Mouse (Mus musculus) cerebral cortex, adult 2 months (tissue): ENCODE measurements around the gene Prkd2.

ENCODE experiments used
- WGBS: fragments of 180-500 bp; shearing (Covaris S2); methylation state at CpG from one replicate; pipeline ENCODE4 v1.1.7; 2018; 5-methylcytosine and 5-hydroxymethylcytosine counted together

The Prkd2 gene

DNA sequence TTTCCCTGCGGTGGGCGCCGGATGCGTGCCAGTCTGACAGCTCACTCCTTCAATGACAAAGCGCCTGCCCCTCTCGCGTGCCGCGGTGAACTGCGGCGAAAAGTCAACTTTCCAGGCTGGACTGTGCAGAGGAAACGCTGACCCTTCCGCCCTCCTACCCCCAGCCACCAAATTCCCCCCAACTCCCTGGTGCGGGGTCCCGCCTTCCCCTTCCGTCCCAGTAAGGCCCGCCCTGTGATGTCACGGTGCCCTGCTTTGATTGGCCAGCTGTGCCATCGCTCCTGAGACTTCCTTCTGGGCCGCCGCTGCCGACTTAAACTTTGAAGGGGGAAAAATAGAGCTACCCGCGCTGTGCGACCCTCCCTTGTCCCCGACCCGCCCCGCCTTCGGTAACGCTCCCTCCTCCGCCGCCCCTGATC is at the start of gene Prkd2:
Gene Prkd2, plus strand, starts transcription at position 258 of the 419 bp plus-strand sequence.
- under 1% methylated on average over 32 of the region's 32 CpGs for WGBS

- 95% methylated on average over 19 of the region's 19 CpGs for WGBS
Measured at GRCm38 (mm10) chr7:16793010-16793725, 49.5 kb upstream of the Prkd2 start.

GRCm38 (mm10) chr7:16794886-16795285 is 47.8 kb upstream of the Prkd2 start:
- 95% methylated on average over 5 of the region's 5 CpGs for WGBS

DNA sequence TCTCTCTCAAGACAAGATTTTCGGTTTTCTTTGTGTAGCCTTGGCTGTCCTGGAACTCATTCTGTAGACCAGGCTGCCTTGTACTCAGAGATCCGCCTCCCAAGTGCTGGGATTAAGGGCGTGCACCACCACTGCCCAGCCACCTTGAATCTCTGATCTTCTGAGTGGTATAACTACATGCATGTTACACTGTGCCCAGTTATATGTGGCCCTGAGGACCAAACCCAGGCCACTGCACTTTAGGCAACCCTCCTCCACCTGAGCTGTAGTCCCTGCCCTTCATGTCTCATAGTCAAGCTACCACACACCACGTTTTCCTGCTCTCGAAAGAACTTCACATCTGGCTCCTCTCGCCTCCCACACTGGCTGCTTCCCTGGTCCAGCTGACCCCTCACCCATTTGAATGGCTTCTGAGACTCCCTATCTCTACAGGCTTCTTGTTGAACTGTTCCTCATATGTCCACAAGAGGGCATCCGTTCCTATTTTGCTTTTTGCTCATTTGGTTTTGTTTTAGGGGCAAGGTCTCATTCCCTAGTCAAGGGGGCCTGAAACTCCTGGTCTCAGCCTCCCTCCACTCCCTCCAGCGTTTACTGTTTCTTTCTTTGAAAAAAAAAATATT is 38.2 kb upstream of the Prkd2 start:
- WGBS: 31% methylated on average over 8 of the region's 8 CpGs

- 89% methylated on average over 9 of the region's 9 CpGs for WGBS
Measured at GRCm38 (mm10) chr7:16807936-16808335, 34.8 kb upstream of the Prkd2 start.

- 78% methylated on average over 9 of the region's 9 CpGs for WGBS
Measured at GRCm38 (mm10) chr7:16808647-16809046, 34.1 kb upstream of the Prkd2 start.

- WGBS: 18% methylated on average over 10 of the region's 10 CpGs
Measured at GRCm38 (mm10) chr7:16809739-16810138, 33.0 kb upstream of the Prkd2 start.

DNA sequence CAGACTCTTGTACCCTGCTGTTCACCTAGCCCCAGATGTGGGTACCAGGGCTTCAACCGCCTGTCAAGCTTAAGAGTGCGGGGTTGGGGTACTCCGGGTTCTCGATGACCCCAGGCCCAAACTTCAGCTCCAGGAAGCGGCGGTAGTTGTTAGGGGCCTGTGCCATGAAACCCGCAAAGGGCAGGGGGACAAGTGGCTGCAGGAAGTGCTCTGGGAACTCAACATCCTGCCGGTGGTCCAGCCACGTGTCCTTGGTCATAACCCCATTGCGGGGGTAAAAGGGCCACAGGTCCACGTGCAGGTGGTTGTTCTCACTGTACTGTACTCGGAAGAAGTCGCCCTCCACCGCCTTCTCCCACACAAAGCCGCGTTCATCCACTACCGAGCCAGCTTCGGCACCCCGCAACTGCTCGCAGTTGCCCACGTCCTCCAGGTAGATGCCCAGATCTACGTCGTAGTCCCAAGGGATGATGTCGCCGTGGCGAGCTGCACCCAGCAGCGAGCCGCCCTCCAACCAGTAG is 32.2 kb upstream of the Prkd2 start:
- WGBS: 60% methylated on average over 28 of the region's 28 CpGs

DNA sequence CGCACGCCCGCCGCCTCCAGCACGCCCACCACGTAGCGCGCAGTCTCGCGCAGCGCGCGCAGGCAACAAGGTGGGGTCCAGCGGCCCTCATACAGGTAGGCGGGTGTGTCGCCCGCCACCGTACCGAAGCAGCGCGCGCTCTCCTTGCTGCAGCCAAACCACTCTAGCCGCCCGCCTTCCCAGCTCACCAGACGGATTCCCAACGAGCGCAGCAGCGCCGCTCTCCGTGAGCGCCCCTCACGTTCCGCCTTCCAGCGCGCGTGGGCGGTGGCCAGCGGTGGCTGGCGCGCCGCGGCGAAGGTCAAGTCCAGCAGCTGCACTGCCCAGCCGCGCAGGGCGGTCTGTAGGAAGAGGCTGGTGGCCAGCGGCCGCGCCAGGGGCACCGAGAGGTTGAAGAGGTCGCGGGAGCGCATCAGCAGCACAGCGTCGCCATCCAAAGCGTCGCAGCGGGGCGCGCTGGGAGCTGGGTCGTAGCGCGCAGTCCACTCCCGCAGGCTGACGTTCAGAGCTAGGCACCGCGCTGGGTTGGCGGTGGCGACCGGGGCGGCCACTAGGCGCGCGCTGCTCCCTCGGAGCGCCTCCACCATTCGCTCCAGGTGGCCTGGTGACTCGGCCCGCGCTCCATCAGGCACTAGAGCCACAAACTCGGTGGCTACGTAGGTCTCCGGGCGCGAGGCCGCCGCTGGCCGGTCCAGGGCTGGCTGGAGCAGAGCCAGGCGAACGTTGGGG is 31.6 kb upstream of the Prkd2 start:
- 24% methylated on average over 90 of the region's 90 CpGs for WGBS

DNA sequence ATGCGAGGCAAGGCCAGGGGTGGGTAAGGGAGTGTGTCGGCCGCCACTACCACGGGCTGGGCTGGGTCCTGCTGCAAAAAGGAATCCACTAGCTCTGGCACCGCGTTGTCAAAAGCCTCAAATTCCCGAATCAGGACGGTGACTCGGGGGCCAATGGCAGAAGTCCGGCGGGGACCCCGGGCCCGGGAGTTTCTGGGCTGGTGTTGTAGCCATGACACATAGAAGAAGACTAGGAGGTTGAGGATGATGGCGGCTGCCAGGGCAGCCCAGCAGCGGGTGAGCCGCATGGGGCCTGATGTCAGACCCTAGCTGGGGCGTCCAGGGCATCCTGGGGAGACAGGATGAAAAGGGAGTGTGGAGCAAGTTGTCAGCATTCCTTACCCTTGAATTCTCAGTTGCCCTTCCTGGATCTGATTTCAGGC is 31.0 kb upstream of the Prkd2 start:
- 31% methylated on average over 17 of the region's 17 CpGs for WGBS

DNA sequence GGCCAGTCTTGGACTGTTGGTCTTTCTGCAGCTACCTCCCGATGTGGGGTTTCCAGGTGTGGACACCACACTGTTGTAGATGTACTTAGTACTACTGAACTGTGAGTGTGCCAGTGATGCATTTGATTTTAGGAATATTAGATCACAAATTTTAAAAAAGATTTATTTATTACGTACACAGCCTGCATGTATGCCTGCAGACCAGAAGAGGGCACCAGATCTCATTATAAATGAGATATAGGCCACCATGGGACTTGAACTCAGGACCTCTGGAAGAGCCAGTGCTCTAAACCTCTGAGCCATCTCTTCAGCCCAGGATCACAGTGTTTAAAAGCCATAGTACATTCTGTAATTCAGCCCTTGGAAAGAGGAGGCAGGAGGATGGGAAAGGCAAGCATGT is 30.2 kb upstream of the Prkd2 start:
- 57% methylated on average over 2 of the region's 2 CpGs for WGBS

DNA sequence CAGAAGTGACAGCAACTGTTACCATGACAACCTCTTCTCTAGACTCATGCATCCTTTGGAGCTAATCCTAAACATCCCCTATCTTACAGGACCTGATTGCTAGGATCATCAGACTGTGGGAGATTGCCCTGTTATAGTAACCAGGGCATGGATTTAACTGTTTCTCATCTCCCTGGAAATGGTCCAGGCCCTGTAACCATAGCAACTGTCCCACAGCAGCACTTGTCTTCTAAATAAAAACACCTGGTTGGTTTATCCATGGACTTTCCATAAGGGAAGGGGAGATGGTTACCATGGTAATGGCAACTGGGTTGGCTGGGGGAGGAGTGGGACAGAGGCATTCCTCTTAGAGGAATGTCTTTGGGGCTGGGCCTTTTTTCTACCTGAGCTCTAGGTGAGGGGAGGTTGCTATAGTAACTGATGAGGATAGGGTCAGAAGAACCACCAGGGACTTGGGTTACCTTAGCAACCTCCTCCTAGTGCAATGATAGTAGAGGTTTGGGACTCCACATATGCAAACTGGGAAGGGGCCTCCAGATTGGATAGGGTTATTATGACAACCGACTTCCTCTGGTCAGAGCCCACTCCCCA is 27.3 kb upstream of the Prkd2 start, which contains the start of gene Strn4:
Gene Strn4, plus strand, starts transcription at position 539 of the 591 bp plus-strand sequence.
- 7% methylated on average over 1 of the region's 1 CpGs for WGBS

- 0% methylated on average over 55 of the region's 55 CpGs for WGBS
Measured at GRCm38 (mm10) chr7:16816078-16816474, 26.6 kb upstream of the Prkd2 start.

DNA sequence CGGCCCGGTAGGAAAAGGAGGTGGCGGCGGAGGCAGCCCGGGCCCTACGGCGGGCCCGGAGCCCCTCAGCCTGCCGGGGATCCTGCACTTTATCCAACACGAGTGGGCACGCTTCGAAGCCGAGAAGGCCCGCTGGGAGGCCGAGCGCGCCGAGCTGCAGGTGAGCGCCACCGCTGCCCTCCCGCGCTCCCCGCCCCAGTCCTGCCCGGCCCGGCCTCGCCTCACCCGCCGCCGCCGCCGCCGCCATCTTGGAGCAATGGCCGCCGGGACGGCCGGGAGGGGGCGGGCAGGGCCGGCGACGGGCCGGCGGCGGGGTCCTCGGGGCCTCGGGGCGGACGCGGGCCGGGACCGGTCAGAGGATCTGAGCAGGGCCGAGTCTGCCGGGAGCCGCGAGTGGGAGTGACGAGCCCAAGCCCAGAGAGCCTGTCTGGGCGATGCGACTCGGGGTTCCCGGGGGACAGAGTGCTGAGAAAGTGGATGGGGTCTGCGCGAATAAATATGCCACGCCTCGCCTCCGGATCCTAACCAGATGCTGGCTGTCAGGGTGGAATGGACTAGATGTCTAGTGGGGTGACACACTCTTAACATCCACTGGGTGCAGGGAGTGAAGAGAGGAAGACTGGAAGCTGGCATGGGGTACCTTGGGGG is 26.1 kb upstream of the Prkd2 start, which contains the start of gene Fkrp:
Gene Fkrp, minus strand, starts transcription at position 258 of the 648 bp plus-strand sequence.
- under 1% methylated on average over 64 of the region's 64 CpGs for WGBS

- 15% methylated on average over 3 of the region's 3 CpGs for WGBS
Measured at GRCm38 (mm10) chr7:16817693-16818092, 25.0 kb upstream of the Prkd2 start.

GRCm38 (mm10) chr7:16819794-16820193 is 22.9 kb upstream of the Prkd2 start:
- WGBS: 40% methylated on average over 5 of the region's 5 CpGs

GRCm38 (mm10) chr7:16820271-16820763 is 22.4 kb upstream of the Prkd2 start:
- WGBS: 22% methylated on average over 5 of the region's 5 CpGs

DNA sequence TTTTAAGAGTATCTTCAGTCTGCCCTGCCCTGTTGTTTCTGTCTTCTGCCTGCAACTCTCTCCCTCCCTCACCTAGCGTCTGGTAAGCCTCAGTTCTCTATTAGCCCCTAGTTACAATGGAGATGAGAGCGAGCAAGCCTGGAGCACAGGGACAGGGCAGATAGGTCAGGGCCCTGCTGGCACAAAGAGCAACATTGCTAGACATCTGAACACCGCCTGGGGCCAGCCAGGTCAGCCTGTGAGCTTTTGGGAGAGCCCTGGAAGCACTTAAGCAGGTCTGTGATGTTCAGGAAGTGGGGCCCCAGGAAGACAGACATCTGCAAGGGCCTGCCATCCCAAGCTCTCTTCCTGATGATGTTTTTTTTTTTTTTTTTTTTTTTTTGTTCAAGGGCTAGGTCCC is 21.6 kb upstream of the Prkd2 start:
- 39% methylated on average over 3 of the region's 3 CpGs for WGBS

- 17% methylated on average over 4 of the region's 4 CpGs for WGBS
Measured at GRCm38 (mm10) chr7:16821669-16822101, 21.0 kb upstream of the Prkd2 start.

DNA sequence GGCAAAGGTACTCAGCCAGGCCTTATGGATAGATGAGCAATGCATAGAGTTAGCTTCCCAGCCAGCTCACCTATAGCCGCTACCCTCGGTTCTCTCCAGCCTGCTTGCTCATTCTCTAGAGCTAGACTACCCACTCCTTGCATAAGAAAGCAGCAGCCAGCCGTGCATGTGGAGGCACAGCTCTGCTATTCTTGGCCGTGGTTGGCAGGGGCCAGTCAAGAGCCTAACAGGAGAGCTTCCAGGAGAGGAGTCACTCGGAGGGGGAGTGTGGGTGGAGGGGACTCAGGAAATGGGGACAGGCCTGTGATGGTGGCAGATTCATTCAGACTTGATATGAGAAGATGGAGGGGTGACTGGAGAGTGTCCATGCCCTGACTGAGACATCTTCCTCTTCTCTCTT is 19.0 kb upstream of the Prkd2 start:
- WGBS: 23% methylated on average over 5 of the region's 5 CpGs

GRCm38 (mm10) chr7:16825785-16826184 is 16.9 kb upstream of the Prkd2 start:
- 60% methylated on average over 10 of the region's 10 CpGs for WGBS
